Mouse (Mus musculus): ENCODE measurements at regions not wholly inside any gene's neighbourhood (a gene's known extent, or its start where the extent isn't known, plus 50 kb on each side); places are given as distances from the start of the nearest gene placed in this dataset.

- H3K27ac ChIP-seq (ENCODE audit: low read length): no peak overlapping the region
- H3K4me2 ChIP-seq (ENCODE audit: low read depth, low read length): no peak overlapping the region
- no peak for ATAC-seq (ENCODE audit: low read depth)
- H3K4me1 ChIP-seq (ENCODE audit: control insufficient read depth, low read depth, low read length): no peaks in the 10 kb centered on the region
- no peak overlapping the region for H3K9ac ChIP-seq (ENCODE audit: low read depth, low read length)
- no peak overlapping the region for H3K4me3 ChIP-seq (ENCODE audit: low read depth, low read length)
- no peaks in the 10 kb centered on the region for H3K27me3 ChIP-seq (ENCODE audit: control insufficient read depth, insufficient read depth, low read depth, low read length)
- H3K9me3 ChIP-seq (replicated peaks; ENCODE audit: control insufficient read depth, low read length): no peaks in the 10 kb centered on the region
- WGBS (ENCODE audit: insufficient replicate concordance): 62% methylated on average over 13 of the region's 13 CpGs
- H3K36me3 ChIP-seq (ENCODE audit: control insufficient read depth, insufficient read depth): no peaks in the 10 kb centered on the region
Measured at GRCm38 (mm10) chr13:53756970-53757530, 284.2 kb upstream of the Msx2 start.

GRCm38 (mm10) chr13:53755046-53755615 is 282.3 kb upstream of the Msx2 start:
- Histone ChIP-seq H3K9me3 (replicated peaks; ENCODE audit: control insufficient read depth, low read length) (no peaks in the 10 kb centered on the region), H3K36me3 (ENCODE audit: control insufficient read depth, insufficient read depth) (no peaks in the 10 kb centered on the region), H3K4me1 (ENCODE audit: control insufficient read depth, low read depth, low read length) (no peaks in the 10 kb centered on the region), H3K9ac (ENCODE audit: low read depth, low read length) (no peak overlapping the region), H3K4me2 (ENCODE audit: low read depth, low read length) (no peak overlapping the region), H3K4me3 (ENCODE audit: low read depth, low read length) (no peak overlapping the region), H3K27ac (ENCODE audit: low read length) (no peak overlapping the region), H3K27me3 (ENCODE audit: control insufficient read depth, insufficient read depth, low read depth, low read length) (no peaks in the 10 kb centered on the region)
- 55% methylated on average over 11 of the region's 11 CpGs for WGBS (ENCODE audit: insufficient replicate concordance)
- no peak for ATAC-seq (ENCODE audit: low read depth)

DNA sequence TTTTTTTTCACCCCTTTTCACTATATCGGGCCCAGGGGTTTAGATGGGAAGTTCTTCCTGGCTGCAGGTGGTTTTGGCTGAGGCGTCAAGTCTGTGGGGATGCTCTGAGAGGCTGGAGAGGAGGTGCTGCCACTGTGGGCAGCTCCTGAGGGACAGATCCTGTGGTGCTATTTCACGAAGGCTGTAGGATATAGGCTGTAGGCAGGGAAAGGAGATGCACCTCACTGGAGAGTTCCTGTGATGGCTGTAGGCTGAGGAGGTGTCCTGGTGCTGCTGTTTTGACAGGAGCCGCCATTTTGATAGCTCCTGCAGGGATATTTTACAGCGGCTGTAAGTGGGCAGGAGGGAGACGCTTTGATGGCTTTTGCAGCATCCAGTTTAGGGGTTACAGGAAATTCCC is 280.2 kb upstream of the Msx2 start:
- Histone ChIP-seq H3K9ac (ENCODE audit: low read depth, low read length) (no peak overlapping the region), H3K27me3 (ENCODE audit: control insufficient read depth, insufficient read depth, low read depth, low read length) (no peaks in the 10 kb centered on the region), H3K27ac (ENCODE audit: low read length) (no peak overlapping the region), H3K4me2 (ENCODE audit: low read depth, low read length) (no peak overlapping the region), H3K4me1 (ENCODE audit: control insufficient read depth, low read depth, low read length) (no peaks in the 10 kb centered on the region), H3K9me3 (replicated peaks; ENCODE audit: control insufficient read depth, low read length) (no peaks in the 10 kb centered on the region), H3K36me3 (ENCODE audit: control insufficient read depth, insufficient read depth) (no peaks in the 10 kb centered on the region), H3K4me3 (ENCODE audit: low read depth, low read length) (no peak overlapping the region)
- 46% methylated on average over 6 of the region's 6 CpGs for WGBS (ENCODE audit: insufficient replicate concordance)
- ATAC-seq (ENCODE audit: low read depth): no peak

DNA sequence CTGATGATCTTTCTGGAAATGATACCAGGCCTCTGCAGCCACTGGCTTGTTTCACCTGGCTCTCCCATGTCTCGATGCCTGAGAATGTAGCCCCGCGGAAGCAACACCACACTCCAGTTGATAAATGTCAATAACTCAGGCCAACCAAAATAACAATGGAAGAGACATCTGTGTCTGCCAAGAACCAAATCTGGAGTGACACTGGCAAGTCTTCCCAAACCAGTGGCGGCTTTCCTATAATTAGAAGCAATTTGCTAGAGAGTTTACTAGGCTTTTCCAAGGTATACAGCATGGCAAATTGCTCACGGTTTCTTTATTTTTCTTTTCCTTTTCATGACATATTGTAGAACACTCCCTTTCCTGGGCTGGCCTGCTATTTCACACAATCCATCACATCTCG is 268.1 kb upstream of the Msx2 start:
- Histone ChIP-seq H3K4me3 (ENCODE audit: low read depth, low read length) (no peak overlapping the region), H3K36me3 (ENCODE audit: control insufficient read depth, insufficient read depth) (no peaks in the 10 kb centered on the region), H3K4me2 (ENCODE audit: low read depth, low read length) (no peak overlapping the region), H3K4me1 (ENCODE audit: control insufficient read depth, low read depth, low read length) (no peaks in the 10 kb centered on the region), H3K9me3 (replicated peaks; ENCODE audit: control insufficient read depth, low read length) (no peaks in the 10 kb centered on the region), H3K27ac (ENCODE audit: low read length) (no peak overlapping the region), H3K9ac (ENCODE audit: low read depth, low read length) (no peak overlapping the region), H3K27me3 (ENCODE audit: control insufficient read depth, insufficient read depth, low read depth, low read length) (no peaks in the 10 kb centered on the region)
- 71% methylated on average over 6 of the region's 6 CpGs for WGBS (ENCODE audit: insufficient replicate concordance)
- ATAC-seq (ENCODE audit: low read depth): no peak

DNA sequence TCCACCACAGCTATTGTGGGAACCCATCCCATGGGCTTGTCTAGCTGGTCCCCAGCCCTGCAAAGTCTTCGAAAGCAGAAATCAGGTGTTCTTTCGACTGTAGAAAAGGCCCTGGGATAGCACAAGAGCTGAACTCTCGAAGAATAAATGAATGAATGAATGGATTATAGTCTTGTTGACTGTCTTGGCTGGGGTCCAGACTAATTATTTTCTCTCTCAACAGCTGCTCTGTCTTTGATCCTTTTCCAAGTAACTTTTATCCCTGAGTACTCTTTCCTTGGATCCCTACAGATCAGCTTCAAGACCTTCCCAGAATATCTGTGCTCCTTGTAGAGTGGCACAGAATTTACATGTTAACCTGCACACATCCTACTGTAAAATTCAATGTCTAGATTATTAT is 266.3 kb upstream of the Msx2 start:
- Histone ChIP-seq H3K4me2 (ENCODE audit: low read depth, low read length) (no peak overlapping the region), H3K9ac (ENCODE audit: low read depth, low read length) (no peak overlapping the region), H3K4me3 (ENCODE audit: low read depth, low read length) (no peak overlapping the region), H3K9me3 (replicated peaks; ENCODE audit: control insufficient read depth, low read length) (no peaks in the 10 kb centered on the region), H3K36me3 (ENCODE audit: control insufficient read depth, insufficient read depth) (no peaks in the 10 kb centered on the region), H3K27ac (ENCODE audit: low read length) (no peak overlapping the region), H3K27me3 (ENCODE audit: control insufficient read depth, insufficient read depth, low read depth, low read length) (no peaks in the 10 kb centered on the region), H3K4me1 (ENCODE audit: control insufficient read depth, low read depth, low read length) (no peaks in the 10 kb centered on the region)
- ATAC-seq (ENCODE audit: low read depth): no peak
- WGBS (ENCODE audit: insufficient replicate concordance): 56% methylated on average over 3 of the region's 3 CpGs

GRCm38 (mm10) chr13:53734944-53735343 is 262.1 kb upstream of the Msx2 start:
- H3K36me3 ChIP-seq (ENCODE audit: control insufficient read depth, insufficient read depth): no peaks in the 10 kb centered on the region
- 55% methylated on average over 4 of the region's 4 CpGs for WGBS (ENCODE audit: insufficient replicate concordance)
- no peak overlapping the region for H3K4me2 ChIP-seq (ENCODE audit: low read depth, low read length)
- no peaks in the 10 kb centered on the region for H3K9me3 ChIP-seq (replicated peaks; ENCODE audit: control insufficient read depth, low read length)
- no peaks in the 10 kb centered on the region for H3K4me1 ChIP-seq (ENCODE audit: control insufficient read depth, low read depth, low read length)
- no peak overlapping the region for H3K27ac ChIP-seq (ENCODE audit: low read length)
- H3K27me3 ChIP-seq (ENCODE audit: control insufficient read depth, insufficient read depth, low read depth, low read length): no peaks in the 10 kb centered on the region
- ATAC-seq (ENCODE audit: low read depth): no peak
- no peak overlapping the region for H3K4me3 ChIP-seq (ENCODE audit: low read depth, low read length)
- H3K9ac ChIP-seq (ENCODE audit: low read depth, low read length): no peak overlapping the region

DNA sequence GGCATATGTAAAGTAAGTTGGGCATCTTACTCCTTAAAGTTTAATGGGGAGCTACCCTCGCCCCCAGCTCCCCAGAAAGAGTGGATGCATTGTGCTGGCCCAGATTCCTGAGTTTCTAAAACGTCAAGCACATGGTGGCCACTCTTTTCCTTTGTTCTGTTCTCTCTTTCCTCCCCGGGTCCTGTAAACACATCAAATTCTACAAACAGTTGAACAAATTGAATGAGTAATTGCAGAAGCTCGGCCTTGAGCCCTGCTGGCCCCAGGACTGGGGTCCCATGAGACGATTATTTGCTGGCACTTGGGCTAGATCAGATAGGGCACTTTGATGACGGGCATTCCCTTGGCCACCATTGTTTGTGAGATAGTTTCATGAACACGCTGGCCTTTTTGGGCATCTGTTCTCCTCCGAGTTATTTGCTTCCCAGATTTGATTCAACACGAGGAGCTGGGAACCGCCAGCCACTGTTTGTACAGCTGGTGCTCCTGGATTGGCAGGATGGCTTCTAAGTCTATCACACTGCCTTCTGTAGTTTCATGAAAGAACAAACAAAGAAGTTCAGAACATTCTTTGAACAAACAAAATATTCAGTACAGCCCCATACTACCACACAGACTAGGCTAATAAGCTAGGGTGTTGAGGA is 257.5 kb upstream of the Msx2 start:
- Histone ChIP-seq H3K36me3 (ENCODE audit: control insufficient read depth, insufficient read depth) (no peaks in the 10 kb centered on the region), H3K4me1 (ENCODE audit: control insufficient read depth, low read depth, low read length) (no peaks in the 10 kb centered on the region), H3K27me3 (ENCODE audit: control insufficient read depth, insufficient read depth, low read depth, low read length) (no peaks in the 10 kb centered on the region), H3K9me3 (replicated peaks; ENCODE audit: control insufficient read depth, low read length) (no peaks in the 10 kb centered on the region), H3K9ac (ENCODE audit: low read depth, low read length) (no peak overlapping the region), H3K4me3 (ENCODE audit: low read depth, low read length) (no peak overlapping the region), H3K4me2 (ENCODE audit: low read depth, low read length) (no peak overlapping the region), H3K27ac (ENCODE audit: low read length) (no peak overlapping the region)
- ATAC-seq (ENCODE audit: low read depth): no peak
- WGBS (ENCODE audit: insufficient replicate concordance): 50% methylated on average over 10 of the region's 10 CpGs

DNA sequence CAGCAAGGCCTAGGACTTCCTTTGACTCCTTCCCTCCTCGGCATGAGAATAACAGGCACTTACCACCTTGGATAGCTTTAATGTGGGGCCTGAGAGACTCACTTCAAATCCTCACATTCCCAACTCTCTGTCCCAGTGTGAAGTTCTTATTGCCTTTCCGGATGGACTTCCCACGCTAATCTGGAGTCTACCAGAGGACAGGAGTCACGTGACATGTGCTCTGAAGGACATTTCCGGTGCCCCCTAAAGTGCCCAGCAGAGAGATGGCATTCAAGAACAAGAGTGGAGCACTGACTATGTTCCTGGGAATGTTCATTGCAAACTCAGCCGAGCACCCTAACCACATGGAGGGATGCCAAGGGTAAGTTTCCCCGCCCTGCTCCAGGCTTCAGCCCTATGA is 257.0 kb upstream of the Msx2 start:
- ATAC-seq (ENCODE audit: low read depth): no peak
- no peaks in the 10 kb centered on the region for H3K9me3 ChIP-seq (replicated peaks; ENCODE audit: control insufficient read depth, low read length)
- no peaks in the 10 kb centered on the region for H3K4me1 ChIP-seq (ENCODE audit: control insufficient read depth, low read depth, low read length)
- no peak overlapping the region for H3K9ac ChIP-seq (ENCODE audit: low read depth, low read length)
- no peak overlapping the region for H3K27ac ChIP-seq (ENCODE audit: low read length)
- H3K36me3 ChIP-seq (ENCODE audit: control insufficient read depth, insufficient read depth): no peaks in the 10 kb centered on the region
- no peaks in the 10 kb centered on the region for H3K27me3 ChIP-seq (ENCODE audit: control insufficient read depth, insufficient read depth, low read depth, low read length)
- WGBS (ENCODE audit: insufficient replicate concordance): 57% methylated on average over 7 of the region's 7 CpGs
- H3K4me3 ChIP-seq (ENCODE audit: low read depth, low read length): no peak overlapping the region
- H3K4me2 ChIP-seq (ENCODE audit: low read depth, low read length): no peak overlapping the region

GRCm38 (mm10) chr13:53726031-53726430 is 253.2 kb upstream of the Msx2 start:
- H3K9me3 ChIP-seq (replicated peaks; ENCODE audit: control insufficient read depth, low read length): no peaks in the 10 kb centered on the region
- H3K4me1 ChIP-seq (ENCODE audit: control insufficient read depth, low read depth, low read length): no peaks in the 10 kb centered on the region
- no peaks in the 10 kb centered on the region for H3K27me3 ChIP-seq (ENCODE audit: control insufficient read depth, insufficient read depth, low read depth, low read length)
- H3K4me3 ChIP-seq (ENCODE audit: low read depth, low read length): no peak overlapping the region
- WGBS (ENCODE audit: insufficient replicate concordance): 54% methylated on average over 4 of the region's 4 CpGs
- no peak overlapping the region for H3K4me2 ChIP-seq (ENCODE audit: low read depth, low read length)
- no peak overlapping the region for H3K9ac ChIP-seq (ENCODE audit: low read depth, low read length)
- H3K27ac ChIP-seq (ENCODE audit: low read length): no peak overlapping the region
- ATAC-seq (ENCODE audit: low read depth): no peak
- no peaks in the 10 kb centered on the region for H3K36me3 ChIP-seq (ENCODE audit: control insufficient read depth, insufficient read depth)

Data from liver, embryonic 16.5 days (tissue).